Mouse (Mus musculus): ENCODE measurements at regions not wholly inside any gene's neighbourhood (a gene's known extent, or its start where the extent isn't known, plus 50 kb on each side); places are given as distances from the start of the nearest gene placed in this dataset.

DNA sequence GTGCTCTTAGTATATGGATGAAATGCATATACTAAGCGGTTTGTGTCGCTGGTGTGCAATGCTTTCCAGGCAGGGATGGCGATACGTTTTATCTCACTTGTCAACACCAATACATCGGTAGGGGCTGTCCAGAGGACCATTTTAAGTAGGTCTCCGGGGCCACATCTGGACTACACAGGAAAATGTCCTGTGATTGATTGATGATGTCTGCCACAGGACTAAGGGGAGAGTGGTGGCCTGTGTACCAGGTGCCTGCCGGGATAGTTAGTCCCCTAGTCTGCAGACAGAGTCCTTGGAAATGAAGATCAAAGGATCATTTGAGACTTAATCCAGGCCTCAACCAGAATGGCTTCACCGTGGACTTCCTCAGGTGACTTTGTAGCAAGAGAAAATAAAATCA, 460.6 kb downstream of the Bnc2 start:
- TF ChIP-seq CTCF (IDR thresholded peaks at IDR 0.05; ENCODE audit: extremely low read depth, insufficient read depth, low read length) (no peak), POLR2A (IDR thresholded peaks at IDR 0.05; ENCODE audit: extremely low read depth, insufficient read depth, low read length) (no peak)

Measured in cortical plate, adult 2 months (tissue).